Mouse (Mus musculus) liver, embryonic 13.5 days (tissue): Measurements from ENCODE around the gene Sgta. TPM values are rescaled to one million over a fixed set of nuclear protein-coding genes. Genes with fewer than 3 reads are reported as not detected.
A peak's percentile ranks its signal among the peaks of the same experiment; 100 is the strongest.
"Not testable (repeated sequence)": the region's sequence is repeated elsewhere in the genome, so short reads cannot be mapped to it uniquely, and the experiment has no call there.

Experiments used
- ATAC-seq: fragments of 200-750 bp; cut with Nextera tagmentation; 2 replicates; pipeline ENCODE4 v1.8.0; 2017; ENCODE audit warnings: low read depth, mild to moderate bottlenecking, moderate number of reproducible peaks, moderate library complexity
- DNase-seq: peaks from one replicate; pipeline ENCODE4 v3.0.0; 2022
- H3K27ac ChIP-seq: fragments of 300-500 bp; sonication (generic); 2 replicates; pipeline ENCODE4 v1.5.1; 2015; ENCODE audit warnings: moderate library complexity, mild to moderate bottlenecking, inconsistent platforms
- H3K27me3 ChIP-seq: fragments of 300-500 bp; sonication (generic); 2 replicates; pipeline ENCODE4 v1.6.1; 2015; ENCODE audit warnings: mild to moderate bottlenecking, inconsistent platforms
- H3K36me3 ChIP-seq: fragments of 300-500 bp; sonication (generic); 2 replicates; pipeline ENCODE4 v1.6.1; 2015; ENCODE audit warnings: mild to moderate bottlenecking, inconsistent platforms
- H3K4me1 ChIP-seq: fragments of 300-500 bp; sonication (generic); replicated peaks from 2 replicates; pipeline ENCODE4 v1.6.1; 2015; ENCODE audit warnings: inconsistent platforms
- H3K4me2 ChIP-seq: fragments of 300-500 bp; sonication (generic); 2 replicates; pipeline ENCODE4 v1.6.1; 2015; ENCODE audit warnings: inconsistent platforms, mild to moderate bottlenecking, moderate library complexity
- H3K4me3 ChIP-seq: fragments of 300-500 bp; sonication (generic); replicated peaks from 2 replicates; pipeline ENCODE4 v1.5.1; 2015; ENCODE audit warnings: mild to moderate bottlenecking, inconsistent platforms
- H3K9ac ChIP-seq: fragments of 300-500 bp; sonication (generic); 2 replicates; pipeline ENCODE4 v1.6.1; 2015; ENCODE audit warnings: mild to moderate bottlenecking, inconsistent platforms
- H3K9me3 ChIP-seq: fragments of 300-500 bp; sonication (generic); replicated peaks from 2 replicates; pipeline ENCODE4 v1.6.1; 2016; ENCODE audit warnings: inconsistent platforms
- WGBS: fragments of 180-500 bp; shearing (Covaris S2); methylation state at CpG from one replicate; pipeline ENCODE4 v1.1.7; 2015; ENCODE audit not compliant: insufficient replicate concordance; 5-methylcytosine and 5-hydroxymethylcytosine counted together
- polyA plus RNA-seq: library from polyadenylated mRNA; unstranded; fragments of >200 nt; fragmentation: Nextera tagmentation; extraction: Ambion mirVana; gene quantifications from 2 replicates; pipeline ENCODE4 v1.2.1, GENCODE M21; 2015

Sgta gene
- polyA plus RNA-seq, 1 experiment from 2014 or later, result 69.1 TPM

GRCm38 (mm10) chr10:81080008-81080655, 20.2 kb upstream of the Sgta start:
- Histone ChIP-seq H3K4me2 (no peak overlapping the region), H3K4me3 (no peak overlapping the region), H3K27me3 (no peaks in the 10 kb centered on the region), H3K4me1 (peaks cover 8% of the 10 kb centered on the region), H3K36me3 (peaks cover 79% of the 10 kb centered on the region), H3K9ac (no peak overlapping the region), H3K9me3 (no peaks in the 10 kb centered on the region), H3K27ac (no peak overlapping the region)
- no peak for ATAC-seq
- 87% methylated on average over 31 of the region's 31 CpGs for WGBS
- no peak for DNase-seq

GRCm38 (mm10) chr10:81077916-81078315, 17.9 kb upstream of the Sgta start:
- H3K9ac ChIP-seq, result no peak overlapping the region
- DNase-seq, result no peak
- no peak overlapping the region for H3K4me2 ChIP-seq
- no peak for ATAC-seq
- H3K36me3 ChIP-seq, result peaks cover 96% of the 10 kb centered on the region
- 87% methylated on average over 11 of the region's 11 CpGs for WGBS
- H3K4me3 ChIP-seq, result no peak overlapping the region
- no peaks in the 10 kb centered on the region for H3K9me3 ChIP-seq
- H3K27me3 ChIP-seq, result no peaks in the 10 kb centered on the region
- H3K27ac ChIP-seq, result no peak overlapping the region
- H3K4me1 ChIP-seq, result peaks cover 6% of the 10 kb centered on the region

- no peak overlapping the region for H3K4me2 ChIP-seq
- peaks cover 84% of the 10 kb centered on the region for H3K36me3 ChIP-seq
- H3K27ac ChIP-seq, result no peak overlapping the region
- no peak overlapping the region for H3K9ac ChIP-seq
- H3K4me3 ChIP-seq, result no peak overlapping the region
- WGBS, result 81% methylated on average over 1 of the region's 1 CpGs
- DNase-seq (no peak), ATAC-seq (no peak)
- no peaks in the 10 kb centered on the region for H3K9me3 ChIP-seq
- no peaks in the 10 kb centered on the region for H3K27me3 ChIP-seq
- H3K4me1 ChIP-seq, result peaks cover 10% of the 10 kb centered on the region
Observed at GRCm38 (mm10) chr10:81076356-81076755, 16.4 kb upstream of the Sgta start.

- DNase-seq (no peak), ATAC-seq (no peak)
- no peak overlapping the region for H3K4me3 ChIP-seq
- WGBS, result 77% methylated on average over 8 of the region's 8 CpGs
- no peaks in the 10 kb centered on the region for H3K9me3 ChIP-seq
- no peak overlapping the region for H3K9ac ChIP-seq
- H3K27me3 ChIP-seq, result no peaks in the 10 kb centered on the region
- peaks cover 16% of the 10 kb centered on the region for H3K4me1 ChIP-seq
- H3K36me3 ChIP-seq, result peaks cover 77% of the 10 kb centered on the region
- no peak overlapping the region for H3K27ac ChIP-seq
- H3K4me2 ChIP-seq, result no peak overlapping the region
Observed at GRCm38 (mm10) chr10:81075734-81076133, 15.8 kb upstream of the Sgta start.

GRCm38 (mm10) chr10:81073464-81073863, 13.5 kb upstream of the Sgta start:
- Histone ChIP-seq H3K4me2 (no peak overlapping the region), H3K4me1 (peaks cover 33% of the 10 kb centered on the region), H3K9ac (no peak overlapping the region), H3K27me3 (no peaks in the 10 kb centered on the region), H3K4me3 (no peak overlapping the region), H3K27ac (no peak overlapping the region), H3K9me3 (no peaks in the 10 kb centered on the region), H3K36me3 (peaks cover 55% of the 10 kb centered on the region)
- no peak for DNase-seq
- 56% methylated on average over 7 of the region's 7 CpGs for WGBS
- no peak for ATAC-seq

GRCm38 (mm10) chr10:81072290-81072689, 12.3 kb upstream of the Sgta start:
- WGBS, result 84% methylated on average over 8 of the region's 8 CpGs
- Histone ChIP-seq H3K27me3 (peaks cover 4% of the 10 kb centered on the region; the same call in 1 of the 2 replicates), H3K27ac (no peak overlapping the region), H3K9ac (no peak overlapping the region), H3K4me1 (peaks cover 33% of the 10 kb centered on the region), H3K9me3 (no peaks in the 10 kb centered on the region), H3K36me3 (peaks cover 43% of the 10 kb centered on the region), H3K4me3 (no peak overlapping the region), H3K4me2 (no peak overlapping the region)
- DNase-seq, result no peak
- ATAC-seq, result no peak

- Histone ChIP-seq H3K27me3 (peaks cover 4% of the 10 kb centered on the region; the same call in 1 of the 2 replicates), H3K4me2 (peak within 1 kb of the TSS; percentile 93), H3K4me3 (peak within 1 kb of the TSS; percentile 74), H3K27ac (peak within 1 kb of the TSS; percentile 51; the same call in 1 of the 2 replicates), H3K9ac (peak within 1 kb of the TSS; percentile 84), H3K9me3 (no peaks in the 10 kb centered on the region), H3K36me3 (peaks cover 23% of the 10 kb centered on the region), H3K4me1 (peaks cover 33% of the 10 kb centered on the region)
- DNase-seq (peak; percentile 99), ATAC-seq (peak; percentile 95)
- WGBS, result under 1% methylated on average over 35 of the region's 35 CpGs
Observed at GRCm38 (mm10) chr10:81069836-81070235, 9.9 kb upstream of the Sgta start, which contains the start of gene Thop1. TSS of gene Thop1 (plus strand) at chr10:81070035.

GRCm38 (mm10) chr10:81068706-81069105, 8.7 kb upstream of the Sgta start:
- Histone ChIP-seq H3K27me3 (peaks cover 4% of the 10 kb centered on the region; the same call in 1 of the 2 replicates), H3K9ac (no peak overlapping the region), H3K4me3 (no peak overlapping the region), H3K4me2 (no peak overlapping the region), H3K27ac (no peak overlapping the region), H3K4me1 (peaks cover 33% of the 10 kb centered on the region), H3K9me3 (no peaks in the 10 kb centered on the region), H3K36me3 (peaks cover 11% of the 10 kb centered on the region)
- DNase-seq, result no peak
- 68% methylated on average over 5 of the region's 5 CpGs for WGBS
- no peak for ATAC-seq

- H3K4me2 ChIP-seq, H3K27ac ChIP-seq, H3K27me3 ChIP-seq, H3K9me3 ChIP-seq, DNase-seq, H3K9ac ChIP-seq, ATAC-seq, H3K4me1 ChIP-seq, H3K36me3 ChIP-seq, H3K4me3 ChIP-seq: not testable (repeated sequence)
- WGBS, result 69% methylated on average over 8 of the region's 8 CpGs
Observed at GRCm38 (mm10) chr10:81064519-81064918, 4.5 kb upstream of the Sgta start.

- Histone ChIP-seq H3K4me2 (no peak overlapping the region), H3K9ac (no peak overlapping the region), H3K27me3 (no peaks in the 10 kb centered on the region), H3K36me3 (no peaks in the 10 kb centered on the region), H3K4me3 (no peak overlapping the region), H3K9me3 (no peaks in the 10 kb centered on the region), H3K4me1 (peaks cover 20% of the 10 kb centered on the region), H3K27ac (no peak overlapping the region)
- no peak for ATAC-seq
- WGBS, result 51% methylated on average over 4 of the region's 4 CpGs
- DNase-seq, result no peak
Observed at GRCm38 (mm10) chr10:81062710-81063109, 2.7 kb upstream of the Sgta start.

- Histone ChIP-seq H3K4me3 (peak overlapping the region; percentile 80), H3K9me3 (no peaks in the 10 kb centered on the region), H3K27ac (peak overlapping the region; percentile 72), H3K4me1 (peaks cover 32% of the 10 kb centered on the region), H3K4me2 (peak overlapping the region; percentile 73), H3K27me3 (no peaks in the 10 kb centered on the region), H3K9ac (peak overlapping the region; percentile 78), H3K36me3 (peaks cover 3% of the 10 kb centered on the region; the same call in 1 of the 2 replicates)
- 78% methylated on average over 6 of the region's 6 CpGs for WGBS
- ATAC-seq, result no peak
- no peak for DNase-seq
Observed at GRCm38 (mm10) chr10:81058896-81059295, 1.1 kb downstream of the Sgta start.
